Mouse (Mus musculus) neural tube, embryonic 12.5 days (tissue): ENCODE data around the gene Yif1a. TPM values are rescaled to one million over a fixed set of nuclear protein-coding genes. Genes with fewer than 3 reads are reported as not detected.

ENCODE experiments used
- ATAC-seq: fragments of 200-750 bp; cut with Nextera tagmentation; 2 replicates; pipeline ENCODE4 v1.8.0; 2017; ENCODE audit warnings: low read depth, mild to moderate bottlenecking, moderate TSS enrichment, moderate library complexity; ENCODE audit not compliant: low FRiP score
- H3K27ac ChIP-seq: fragments of 300-500 bp; sonication (generic); 2 replicates; pipeline ENCODE4 v1.5.1; 2016
- H3K27me3 ChIP-seq: fragments of 300-500 bp; sonication (generic); replicated peaks from 2 replicates; pipeline ENCODE4 v1.6.1; 2016; ENCODE audit warnings: mild to moderate bottlenecking
- H3K36me3 ChIP-seq: fragments of 300-500 bp; sonication (generic); 2 replicates; pipeline ENCODE4 v1.6.1; 2016; ENCODE audit warnings: mild to moderate bottlenecking
- H3K4me1 ChIP-seq: fragments of 300-500 bp; sonication (generic); 2 replicates; pipeline ENCODE4 v1.6.1; 2016
- H3K4me2 ChIP-seq: fragments of 300-500 bp; sonication (generic); replicated peaks from 2 replicates; pipeline ENCODE4 v1.6.1; 2016; ENCODE audit warnings: mild to moderate bottlenecking
- H3K4me3 ChIP-seq: fragments of 300-500 bp; sonication (generic); 2 replicates; pipeline ENCODE4 v1.5.1; 2016
- H3K9ac ChIP-seq: fragments of 300-500 bp; sonication (generic); 2 replicates; pipeline ENCODE4 v1.6.1; 2016; ENCODE audit warnings: mild to moderate bottlenecking
- H3K9me3 ChIP-seq: fragments of 300-500 bp; sonication (generic); 2 replicates; pipeline ENCODE4 v1.6.1; 2016; ENCODE audit warnings: mild to moderate bottlenecking
- WGBS: fragments of 180-500 bp; shearing (Covaris S2); methylation state at CpG from one replicate; pipeline ENCODE4 v1.1.7; 2016; 5-methylcytosine and 5-hydroxymethylcytosine counted together
- polyA plus RNA-seq: library from polyadenylated mRNA; unstranded; fragments of >200 nt; fragmentation: Nextera tagmentation; extraction: Ambion mirVana; gene quantifications from 2 replicates; pipeline ENCODE4 v1.2.1, GENCODE M21; 2016

Gene Yif1a
- polyA plus RNA-seq, 1 experiment from 2014 or later: 66.3 TPM

DNA sequence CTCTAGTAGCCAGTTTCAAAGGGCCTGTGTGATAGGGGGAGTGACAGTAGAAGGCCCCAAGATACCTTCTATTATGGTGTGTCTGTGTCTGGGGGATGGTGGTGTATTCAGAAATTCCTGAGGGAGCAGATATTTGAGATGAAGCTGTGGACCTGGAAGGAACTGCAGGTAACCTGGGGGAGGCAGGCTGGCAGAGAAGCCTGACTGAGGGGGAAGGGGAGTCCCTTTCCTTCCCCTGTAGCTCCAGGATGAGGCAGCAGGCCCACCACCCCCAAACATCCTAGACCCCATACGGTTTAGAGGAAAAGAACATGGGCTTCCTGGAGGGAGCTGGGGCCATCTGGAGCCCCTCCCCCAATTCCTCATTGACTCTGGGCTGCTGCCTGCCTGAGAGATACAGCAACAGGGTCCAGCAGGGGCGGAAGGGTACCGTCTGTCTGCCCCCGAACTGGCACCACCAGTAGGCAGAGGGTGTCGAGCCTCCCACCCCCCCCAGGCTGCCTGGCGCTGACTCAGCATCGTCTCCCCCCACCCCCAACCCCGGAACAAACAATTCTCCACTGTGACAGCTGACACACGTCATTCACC is 7.6 kb downstream of the Yif1a start:
- H3K36me3 ChIP-seq: peaks cover 50% of the 10 kb centered on the region
- 0 out of 2 replicates have a peak overlapping the region, but pooled peaks have one; percentile 7 for H3K27ac ChIP-seq
- ATAC-seq: no peak
- WGBS: 11% methylated on average over 9 of the region's 9 CpGs
- peaks cover 70% of the 10 kb centered on the region for H3K4me1 ChIP-seq
- H3K9me3 ChIP-seq: no peaks in the 10 kb centered on the region
- peak overlapping the region; percentile 74 for H3K4me3 ChIP-seq
- no peaks in the 10 kb centered on the region for H3K27me3 ChIP-seq
- peak overlapping the region; percentile 97 for H3K4me2 ChIP-seq
- peak overlapping the region; percentile 96 for H3K9ac ChIP-seq

DNA sequence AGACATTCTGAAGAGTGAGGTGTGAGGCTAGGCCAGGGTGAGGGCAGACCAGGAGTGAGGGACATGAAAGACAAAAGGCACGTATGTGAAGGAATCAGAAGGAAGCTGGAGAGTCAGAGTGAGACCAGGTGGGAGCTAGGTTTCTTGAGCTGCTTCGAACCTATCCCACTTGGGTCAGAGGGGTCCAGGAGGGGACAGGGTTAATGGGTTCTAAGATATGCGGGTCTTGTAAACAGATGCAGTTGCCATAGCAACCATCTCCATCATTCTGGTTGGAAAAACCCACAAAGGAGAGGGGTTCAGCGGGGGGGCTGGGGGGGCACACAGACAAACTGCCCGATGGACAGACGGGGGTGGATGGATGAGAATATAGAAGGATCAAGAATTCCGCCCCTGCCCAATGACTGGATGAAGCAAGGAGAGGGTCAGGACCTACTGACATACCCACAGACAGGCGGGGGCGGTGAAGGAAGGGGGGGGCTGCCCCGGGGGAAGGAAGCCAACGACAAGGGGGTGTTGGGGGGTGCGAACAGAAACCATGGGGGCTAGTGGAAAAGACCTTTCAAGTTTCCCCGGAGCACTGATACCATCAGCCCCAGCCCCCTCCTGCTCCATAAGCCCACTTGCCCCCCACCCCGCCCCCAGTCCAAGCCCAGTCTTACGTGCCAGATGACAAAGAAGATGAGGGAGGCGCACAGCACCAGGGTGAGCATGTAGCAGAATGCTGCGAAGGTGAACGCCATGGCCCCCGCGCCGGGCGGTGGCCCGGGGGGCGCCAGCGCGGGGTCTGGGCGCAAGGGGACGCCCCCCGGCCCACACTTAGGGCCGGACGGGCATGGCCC is 9.4 kb downstream of the Yif1a start:
- WGBS: 3% methylated on average over 29 of the region's 31 CpGs
- H3K4me2 ChIP-seq: peak overlapping the region; percentile 97
- no peaks in the 10 kb centered on the region for H3K27me3 ChIP-seq
- no peaks in the 10 kb centered on the region for H3K9me3 ChIP-seq
- H3K9ac ChIP-seq: peak overlapping the region; percentile 96
- peaks cover 50% of the 10 kb centered on the region for H3K36me3 ChIP-seq
- no peak for ATAC-seq
- H3K27ac ChIP-seq: peak overlapping the region; percentile 72
- H3K4me1 ChIP-seq: peaks cover 66% of the 10 kb centered on the region
- peak overlapping the region; percentile 74 for H3K4me3 ChIP-seq

DNA sequence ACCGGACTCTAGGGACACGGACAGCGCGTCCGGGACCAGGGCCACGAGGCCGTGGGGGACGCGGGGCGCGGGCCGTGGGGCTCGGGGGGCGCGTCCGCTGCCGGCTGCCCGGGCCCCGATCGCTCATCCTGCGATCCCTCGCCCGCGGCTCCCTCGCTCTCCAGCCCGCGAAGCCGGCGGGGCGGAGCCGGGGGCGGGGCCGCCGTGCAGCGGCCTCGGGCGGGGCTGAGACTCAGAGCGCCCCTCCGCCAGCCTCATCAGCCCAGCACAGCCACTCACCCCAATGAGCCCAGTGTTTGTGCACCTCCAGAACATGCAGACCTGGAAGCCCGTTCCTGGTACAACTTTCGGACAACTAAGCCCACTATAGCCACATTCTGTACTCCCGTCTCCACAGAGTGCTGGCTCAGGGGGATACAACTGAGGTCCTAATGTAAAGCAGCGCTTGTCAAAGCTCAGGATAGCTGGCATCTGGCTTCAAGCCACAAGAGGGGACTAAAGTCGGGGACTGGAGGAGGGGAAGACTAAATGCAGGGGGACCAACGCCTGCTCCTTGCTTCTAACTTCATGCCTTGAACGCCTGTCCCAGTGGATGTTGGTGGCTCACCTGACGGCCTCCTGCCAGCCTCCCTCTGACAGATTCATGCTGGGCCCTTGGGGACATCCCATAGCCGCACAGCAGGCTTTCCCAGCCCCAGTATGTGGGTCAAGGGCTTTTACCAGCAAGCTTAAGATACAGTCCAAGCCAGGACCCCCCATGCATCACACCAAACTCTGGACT is 10.2 kb downstream of the Yif1a start, which contains the start of gene Cnih2:
Gene Cnih2 (minus strand): TSS at position 159 of the 781 bp plus-strand sequence.
- H3K36me3 ChIP-seq: peaks cover 50% of the 10 kb centered on the region
- no peaks in the 10 kb centered on the region for H3K9me3 ChIP-seq
- H3K4me1 ChIP-seq: peaks cover 62% of the 10 kb centered on the region
- peak within 1 kb of the TSS; percentile 97 for H3K4me2 ChIP-seq
- H3K9ac ChIP-seq: peak within 1 kb of the TSS; percentile 96
- ATAC-seq: peak; percentile 37
- peak within 1 kb of the TSS; percentile 74 for H3K4me3 ChIP-seq
- 2% methylated on average over 41 of the region's 48 CpGs for WGBS
- H3K27ac ChIP-seq: peak within 1 kb of the TSS; percentile 72
- H3K27me3 ChIP-seq: no peaks in the 10 kb centered on the region

DNA sequence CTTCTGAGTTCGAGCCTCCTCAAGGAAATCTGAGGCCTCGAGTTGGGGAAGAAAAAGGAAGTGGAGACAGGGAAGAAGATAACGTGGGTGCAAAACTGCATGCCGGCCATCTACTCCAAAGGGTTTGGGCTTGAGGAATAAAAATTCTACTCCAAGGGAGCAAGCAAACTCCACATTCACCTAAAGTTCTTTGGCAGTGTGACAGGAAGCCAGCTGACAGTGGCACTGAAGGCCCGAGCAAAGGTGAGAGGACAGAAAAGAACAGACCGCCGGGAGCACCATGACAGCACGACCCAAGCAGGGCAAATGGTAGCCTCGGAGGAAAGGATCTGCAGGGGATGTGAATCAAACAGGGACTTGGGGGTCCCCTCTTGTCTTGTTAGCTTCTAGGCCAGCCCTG is 17.7 kb downstream of the Yif1a start:
- peak overlapping the region; percentile 80 for H3K9ac ChIP-seq
- peaks cover 10% of the 10 kb centered on the region for H3K4me1 ChIP-seq
- H3K4me3 ChIP-seq: peak overlapping the region; percentile 65
- no peaks in the 10 kb centered on the region for H3K9me3 ChIP-seq
- no peak overlapping the region for H3K27ac ChIP-seq
- WGBS: 31% methylated on average over 9 of the region's 9 CpGs
- ATAC-seq: 0 out of 2 replicates have a peak, but pooled peaks have one; percentile 11
- no peaks in the 10 kb centered on the region for H3K27me3 ChIP-seq
- peaks cover 79% of the 10 kb centered on the region for H3K36me3 ChIP-seq
- H3K4me2 ChIP-seq: peak overlapping the region; percentile 78

DNA sequence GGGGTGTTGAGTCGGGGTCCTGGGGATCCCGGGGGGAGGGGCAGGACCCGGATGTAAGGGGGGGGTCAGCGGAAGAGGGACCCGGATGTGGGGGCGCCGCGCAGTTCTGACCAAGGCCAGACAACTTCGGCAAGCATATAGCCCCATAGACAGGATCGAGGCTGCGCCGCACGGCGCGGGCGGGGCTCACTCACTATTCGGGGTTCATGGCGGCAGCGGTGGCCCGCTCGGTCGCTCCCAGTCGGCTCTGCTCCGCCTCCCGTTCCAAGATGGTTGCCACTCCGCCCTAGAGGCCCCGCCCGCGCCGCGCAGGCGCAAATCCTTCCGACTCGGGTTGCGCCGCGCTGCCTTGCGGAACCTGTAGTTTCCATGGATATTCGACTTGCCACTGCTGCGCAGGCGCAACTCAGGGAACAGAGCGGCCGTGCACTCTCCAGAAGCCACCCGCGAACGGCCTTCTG is 18.4 kb downstream of the Yif1a start, which contains the start of gene Rab1b:
Gene Rab1b (minus strand): TSS at position 342 of the 461 bp plus-strand sequence.
- Histone ChIP-seq H3K27me3 (no peaks in the 10 kb centered on the region), H3K4me1 (peaks cover 10% of the 10 kb centered on the region), H3K9ac (peak within 1 kb of the TSS; percentile 80)

DNA sequence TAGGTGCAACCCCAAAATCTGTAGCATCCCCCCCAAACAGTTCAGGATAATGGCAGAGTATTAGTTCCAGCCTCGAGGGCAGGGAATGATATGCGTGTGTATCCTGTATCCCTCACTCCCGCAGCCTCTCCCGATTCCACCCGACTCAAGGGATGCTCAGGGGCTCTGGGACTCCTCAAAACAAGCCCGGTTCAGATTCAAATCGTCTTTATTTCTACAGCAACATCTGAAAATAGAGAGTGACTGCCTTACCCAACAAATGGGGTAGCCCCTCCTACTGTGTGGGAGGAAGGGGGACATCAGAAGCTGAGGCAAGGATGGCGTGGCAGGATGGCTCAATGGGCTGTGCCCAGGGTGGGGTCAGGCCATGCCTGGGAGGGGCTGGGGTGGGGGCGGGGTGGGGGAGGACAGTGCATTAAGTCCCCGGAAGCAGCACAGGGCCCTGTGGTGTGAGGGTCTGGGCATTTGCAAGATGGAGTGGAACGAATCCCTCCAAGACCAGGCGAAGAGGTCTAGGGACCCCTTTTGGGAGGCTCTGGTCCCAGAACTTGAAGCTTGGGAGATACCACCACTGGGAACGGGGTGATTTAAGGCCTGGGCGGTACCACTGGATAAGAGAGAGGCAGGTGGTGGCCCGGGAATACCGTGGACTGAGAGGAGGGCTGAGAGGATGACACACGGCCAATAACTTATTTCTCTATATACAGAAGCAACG is 19.4 kb downstream of the Yif1a start:
- Histone ChIP-seq H3K4me3 (no peak overlapping the region), H3K4me2 (no peak overlapping the region), H3K36me3 (peaks cover 79% of the 10 kb centered on the region), H3K27ac (no peak overlapping the region), H3K9me3 (no peaks in the 10 kb centered on the region), H3K27me3 (no peaks in the 10 kb centered on the region), H3K4me1 (peaks cover 10% of the 10 kb centered on the region), H3K9ac (no peak overlapping the region; the same call in 1 of the 2 replicates)
- ATAC-seq: no peak
- 72% methylated on average over 18 of the region's 18 CpGs for WGBS

More for the DNA sequence above, 18.4 kb downstream of the Yif1a start, which contains the start of gene Rab1b:
- H3K27ac ChIP-seq: peak within 1 kb of the TSS; percentile 86
- H3K4me2 ChIP-seq: peak within 1 kb of the TSS; percentile 78
- WGBS: under 1% methylated on average over 46 of the region's 46 CpGs
- H3K36me3 ChIP-seq: peaks cover 79% of the 10 kb centered on the region
- no peaks in the 10 kb centered on the region for H3K9me3 ChIP-seq
- ATAC-seq: peak; percentile 94
- H3K4me3 ChIP-seq: peak within 1 kb of the TSS; percentile 65

DNA sequence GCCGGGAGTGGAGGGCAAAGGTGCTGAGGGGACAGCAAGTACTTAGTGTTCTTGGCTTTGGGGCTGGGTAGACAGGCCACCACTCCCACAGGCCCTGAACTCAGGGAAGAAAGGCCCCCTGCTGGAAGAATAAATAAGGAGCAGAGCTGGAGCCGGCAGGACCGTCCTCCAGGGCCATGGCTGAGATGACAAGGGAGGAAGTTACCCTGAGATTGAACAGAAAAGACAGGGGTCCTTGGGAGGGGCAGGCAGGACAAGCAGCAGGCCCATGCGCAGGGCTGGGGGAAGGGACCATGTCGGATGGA is 19.9 kb downstream of the Yif1a start:
- 28% methylated on average over 5 of the region's 5 CpGs for WGBS
- Histone ChIP-seq H3K27me3 (no peaks in the 10 kb centered on the region), H3K27ac (no peak overlapping the region), H3K9ac (no peak overlapping the region; the same call in 1 of the 2 replicates), H3K4me3 (no peak overlapping the region), H3K4me2 (no peak overlapping the region), H3K9me3 (no peaks in the 10 kb centered on the region), H3K4me1 (peaks cover 10% of the 10 kb centered on the region), H3K36me3 (peaks cover 78% of the 10 kb centered on the region)
- ATAC-seq: no peak

DNA sequence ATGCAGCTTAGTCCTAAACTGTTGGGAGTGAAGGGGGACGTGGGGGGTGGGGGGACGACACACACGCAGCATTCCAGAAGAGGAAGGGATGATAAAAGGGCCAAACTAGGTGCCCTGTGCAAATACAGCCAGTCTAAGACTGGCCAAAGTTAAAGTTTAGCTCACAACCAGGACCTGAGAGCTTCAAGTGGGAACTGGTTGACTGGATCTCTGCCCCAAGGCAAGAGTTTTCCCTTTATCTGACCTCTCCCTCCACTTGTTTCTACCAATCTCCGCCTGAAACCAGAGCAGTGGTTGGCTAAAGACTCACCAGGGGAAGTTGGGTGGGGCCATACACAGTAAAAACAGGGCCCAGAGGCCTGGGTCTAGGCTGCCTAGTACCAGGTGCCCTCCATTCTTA is 20.4 kb downstream of the Yif1a start:
- Histone ChIP-seq H3K9ac (no peak overlapping the region), H3K27me3 (no peaks in the 10 kb centered on the region), H3K27ac (no peak overlapping the region), H3K4me1 (peaks cover 10% of the 10 kb centered on the region), H3K4me2 (no peak overlapping the region), H3K9me3 (no peaks in the 10 kb centered on the region), H3K36me3 (peaks cover 78% of the 10 kb centered on the region), H3K4me3 (no peak overlapping the region)
- no peak for ATAC-seq
- 67% methylated on average over 4 of the region's 4 CpGs for WGBS

DNA sequence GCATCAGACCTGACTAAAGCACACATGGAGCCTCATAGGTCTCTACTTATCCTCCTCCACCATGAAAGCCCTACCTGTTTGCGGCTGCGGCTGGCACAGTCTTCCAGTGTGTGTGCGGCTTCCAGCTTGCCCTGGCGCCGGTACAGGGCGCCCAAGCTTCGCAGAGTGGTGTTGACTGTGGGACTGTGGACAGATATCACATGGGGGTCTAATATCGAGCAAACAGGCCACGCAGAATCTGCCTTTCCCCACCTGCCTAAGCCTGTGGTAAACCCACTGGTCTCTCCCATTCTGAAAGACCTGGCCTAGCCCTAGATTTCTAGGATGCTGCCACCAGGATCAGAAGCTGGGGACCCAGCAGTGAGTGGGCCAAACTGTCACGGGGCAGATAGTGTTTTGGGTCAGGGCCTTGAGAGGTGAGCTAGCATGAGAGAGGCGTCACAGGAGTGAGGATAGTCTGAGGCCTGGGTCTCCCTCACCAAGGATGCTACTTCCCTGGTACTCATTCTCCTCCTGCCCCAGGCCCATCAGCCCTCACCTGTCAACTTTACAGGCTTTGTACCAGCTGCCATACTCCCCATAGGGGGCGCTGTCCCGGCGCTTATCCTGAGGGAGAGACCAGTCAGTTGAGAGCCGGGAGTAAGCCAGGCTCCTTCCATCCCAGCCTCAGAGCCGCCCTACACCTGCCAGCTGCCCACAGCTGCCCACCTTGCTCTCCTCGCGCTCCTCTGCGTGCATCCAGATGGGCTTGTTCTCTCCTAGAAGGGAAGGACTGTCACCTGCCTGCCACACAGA is 21.5 kb downstream of the Yif1a start:
- WGBS: 74% methylated on average over 19 of the region's 19 CpGs
- Histone ChIP-seq H3K4me3 (no peak overlapping the region), H3K36me3 (peaks cover 71% of the 10 kb centered on the region), H3K4me1 (peaks cover 10% of the 10 kb centered on the region), H3K27me3 (no peaks in the 10 kb centered on the region), H3K4me2 (no peak overlapping the region), H3K9ac (no peak overlapping the region), H3K27ac (no peak overlapping the region), H3K9me3 (no peaks in the 10 kb centered on the region)
- no peak for ATAC-seq

DNA sequence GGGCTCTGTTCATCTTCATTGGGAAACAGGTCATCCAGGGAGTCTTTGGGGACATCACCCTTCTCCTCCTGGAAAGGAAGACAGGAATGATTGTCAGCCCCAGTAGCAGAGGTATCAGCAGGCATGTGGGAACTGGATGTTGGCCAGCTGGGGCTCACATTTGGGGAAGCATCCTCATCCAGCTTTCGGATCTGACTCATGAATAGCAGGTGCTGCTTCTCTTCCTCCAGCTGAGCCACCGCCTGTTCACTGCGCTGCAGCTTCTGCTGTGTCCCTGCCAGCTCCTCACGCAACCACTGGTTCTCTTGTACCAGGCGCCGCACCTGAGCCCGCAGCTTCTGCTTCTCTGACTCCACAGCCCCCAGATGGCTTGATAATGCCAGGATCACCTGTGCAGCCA is 25.4 kb downstream of the Yif1a start:
- Histone ChIP-seq H3K9me3 (no peaks in the 10 kb centered on the region), H3K9ac (no peak overlapping the region; the same call in 1 of the 2 replicates), H3K4me2 (no peak overlapping the region), H3K36me3 (peaks cover 53% of the 10 kb centered on the region), H3K27me3 (no peaks in the 10 kb centered on the region), H3K4me1 (peaks cover 13% of the 10 kb centered on the region), H3K4me3 (no peak overlapping the region), H3K27ac (no peak overlapping the region)
- 90% methylated on average over 7 of the region's 7 CpGs for WGBS
- no peak for ATAC-seq
